Mouse (Mus musculus) ovary, postnatal 36 days (tissue): ENCODE data around the gene Slc22a14.
A peak's percentile ranks its signal among the peaks of the same experiment; 100 is the strongest.

ENCODE experiments used
- DNase-seq: peaks from one replicate; pipeline ENCODE4 v3.0.0; 2022; ENCODE audit warnings: low spot score, mixed read lengths

Gene Slc22a14

DNA sequence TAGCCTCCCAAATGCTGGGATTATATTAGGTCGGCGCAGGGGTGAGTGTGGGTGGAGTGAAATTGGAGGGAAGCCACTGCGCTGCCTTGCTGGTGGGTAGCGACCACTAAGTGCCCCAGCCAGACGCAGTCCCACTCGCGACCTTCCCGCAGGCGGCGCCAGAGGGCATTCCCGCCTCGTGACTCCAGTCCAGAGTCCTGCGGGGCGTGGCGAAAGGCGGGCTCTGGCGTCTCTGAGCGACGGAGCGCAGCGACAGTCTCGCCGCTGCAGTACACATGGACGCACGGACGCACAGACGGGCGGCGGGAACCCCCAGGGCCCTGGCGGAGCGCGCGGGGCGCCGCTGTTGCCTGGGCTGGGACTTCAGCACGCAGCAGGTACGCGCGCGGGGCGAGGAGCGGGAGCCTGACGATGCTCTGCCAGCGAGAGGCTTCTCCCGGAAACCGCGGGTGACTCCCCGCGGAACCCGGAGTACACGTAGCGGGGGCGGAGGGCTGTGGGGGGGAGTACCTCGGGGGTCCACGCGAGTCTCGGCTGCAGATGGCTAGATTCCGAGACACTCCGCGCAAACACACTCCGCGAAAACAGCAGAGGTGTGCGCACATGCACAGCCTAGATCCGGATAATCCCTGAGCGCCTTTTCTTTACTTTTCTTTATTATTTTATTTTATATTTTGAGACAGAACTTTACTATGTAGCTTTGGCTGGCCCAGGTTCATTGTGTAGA lies 7.9 kb downstream of the Slc22a14 start, which contains the start of gene Xylb:
Xylb (plus strand) TSS at position 51 of the 727 bp plus-strand sequence.
- peak; percentile 90 for DNase-seq

DNA sequence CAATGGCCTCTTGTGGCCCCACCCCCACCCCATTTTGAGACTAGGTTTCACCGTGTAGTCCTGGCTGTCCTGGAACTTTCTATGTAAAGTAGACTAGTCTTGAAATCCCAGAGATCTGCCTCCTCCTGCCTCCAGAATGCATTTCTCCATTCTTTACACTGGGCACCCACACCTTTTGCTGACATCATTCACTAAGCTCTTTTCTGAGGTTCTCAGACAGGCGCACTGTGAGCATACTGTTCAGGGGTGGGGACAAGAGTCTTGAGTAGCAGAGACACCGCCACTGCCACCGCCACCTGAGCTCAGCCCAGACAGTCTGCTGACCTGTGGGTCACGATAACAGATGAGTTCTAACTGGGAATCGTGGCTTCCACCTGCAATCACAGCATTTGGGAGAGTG lies 9.4 kb downstream of the Slc22a14 start:
- DNase-seq = no peak

DNA sequence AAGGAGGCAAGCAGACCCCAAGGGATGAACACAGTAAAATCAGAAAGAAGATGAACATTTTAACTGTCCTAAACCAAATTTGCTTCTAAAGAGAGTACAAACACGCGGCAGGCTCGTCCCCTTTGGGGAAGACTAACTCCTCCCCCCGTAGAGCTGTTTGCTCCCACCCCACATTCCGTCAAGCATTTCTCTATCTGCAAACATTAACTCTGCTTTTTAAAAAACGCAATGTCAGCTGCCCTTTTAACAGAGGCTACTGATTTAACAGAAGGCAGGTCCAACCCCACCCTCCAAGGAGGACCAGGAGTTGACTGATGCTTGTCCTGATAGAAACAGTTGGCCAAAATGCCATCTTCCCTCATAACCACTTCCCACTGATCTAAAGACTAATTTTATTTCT lies 11.4 kb downstream of the Slc22a14 start:
- no peak for DNase-seq

DNA sequence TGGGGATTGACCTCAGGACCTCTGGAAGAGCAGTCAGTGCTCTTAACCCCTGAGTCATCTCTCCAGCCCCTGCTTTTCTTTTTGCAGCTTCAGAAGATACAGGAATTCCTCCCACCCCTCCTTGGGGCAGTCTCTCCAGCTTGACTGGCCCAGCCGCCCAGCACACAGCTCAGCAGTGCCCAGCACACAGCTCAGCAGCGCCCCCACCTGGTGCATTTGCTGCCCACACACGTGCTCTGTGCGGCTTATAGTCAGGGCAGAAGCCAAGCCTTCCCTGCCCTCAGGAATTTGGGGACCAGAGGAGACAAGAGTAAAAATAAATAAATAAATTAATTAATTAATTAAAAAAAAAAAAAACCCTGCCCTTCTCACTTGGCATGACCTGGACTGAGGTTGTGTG lies 13.3 kb downstream of the Slc22a14 start:
- peak; percentile 77 for DNase-seq

DNA sequence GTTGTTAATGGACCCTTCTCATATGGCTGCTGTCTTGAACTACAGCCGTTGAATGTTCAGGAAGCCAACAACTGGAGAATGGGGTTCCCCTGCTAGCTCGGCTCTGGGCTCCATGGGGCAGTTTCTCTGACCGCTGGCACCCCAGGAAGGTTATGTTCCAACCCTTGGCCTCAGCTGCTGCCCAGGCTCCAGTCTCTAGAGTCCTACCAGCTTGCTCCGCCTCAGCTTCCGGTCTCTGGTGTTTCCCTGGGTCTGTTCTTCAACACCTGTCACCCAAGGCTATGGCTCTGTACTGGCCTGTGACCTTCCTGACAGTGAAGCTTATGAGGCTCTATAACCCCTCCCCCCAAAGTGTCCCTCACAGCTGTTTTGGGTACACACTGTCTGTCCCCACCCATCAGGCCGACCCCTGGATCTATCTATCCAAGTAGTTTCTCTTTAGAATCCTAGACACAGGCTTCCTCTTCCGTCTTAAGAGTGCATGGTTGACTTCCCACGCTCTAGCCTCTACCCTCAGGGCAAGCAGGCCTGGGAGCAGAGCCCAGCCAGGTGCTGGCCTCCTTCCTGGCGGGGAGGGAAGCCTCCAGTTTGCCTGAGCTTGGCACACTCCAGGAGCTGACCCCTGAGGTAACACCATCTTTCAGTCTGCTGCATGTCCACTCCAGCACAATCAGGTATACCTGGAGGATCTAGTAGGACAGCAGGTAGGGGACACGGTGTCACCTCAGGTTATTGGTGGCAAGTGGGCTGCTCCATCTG lies 14.2 kb downstream of the Slc22a14 start:
- DNase-seq = no peak

DNA sequence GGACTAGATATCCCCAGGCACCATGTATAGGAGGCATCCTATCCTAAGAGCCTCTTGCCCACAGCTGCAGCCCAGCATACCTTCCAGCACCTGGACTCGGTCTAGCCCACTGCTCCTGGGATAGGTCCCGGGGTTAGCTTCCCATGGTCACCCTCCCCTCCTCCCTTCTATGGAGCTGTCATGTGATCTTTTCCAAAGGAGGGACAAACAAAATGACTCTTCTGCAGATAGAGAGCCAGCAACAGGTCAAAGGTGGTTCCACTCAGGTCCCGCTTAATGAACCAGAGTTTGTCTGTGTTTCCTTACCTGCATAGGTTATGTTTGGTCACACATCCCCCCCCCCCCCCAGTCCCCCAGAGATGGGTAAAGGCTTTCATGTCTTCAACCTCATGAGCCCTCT lies 14.8 kb downstream of the Slc22a14 start:
- no peak for DNase-seq

DNA sequence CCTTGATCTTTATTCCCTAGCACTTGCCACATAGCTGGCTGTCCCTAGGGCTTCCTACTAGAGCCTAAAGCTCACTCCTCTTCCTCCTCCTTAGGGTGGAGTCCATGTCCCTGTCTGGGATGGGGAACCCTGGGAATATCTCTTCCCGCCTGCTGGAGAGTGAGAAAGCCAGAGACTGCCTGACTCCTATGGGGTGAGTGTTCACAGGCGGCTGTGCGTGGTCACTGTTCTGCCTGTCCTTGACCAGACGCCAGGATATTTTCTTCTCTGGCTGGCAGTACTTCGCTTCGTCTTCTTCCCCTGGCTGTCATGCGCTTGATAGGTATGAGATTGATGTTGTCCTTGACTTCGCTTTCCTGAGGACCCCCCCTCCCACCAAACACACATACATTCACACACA lies 19.0 kb downstream of the Slc22a14 start:
- DNase-seq = no peak

DNA sequence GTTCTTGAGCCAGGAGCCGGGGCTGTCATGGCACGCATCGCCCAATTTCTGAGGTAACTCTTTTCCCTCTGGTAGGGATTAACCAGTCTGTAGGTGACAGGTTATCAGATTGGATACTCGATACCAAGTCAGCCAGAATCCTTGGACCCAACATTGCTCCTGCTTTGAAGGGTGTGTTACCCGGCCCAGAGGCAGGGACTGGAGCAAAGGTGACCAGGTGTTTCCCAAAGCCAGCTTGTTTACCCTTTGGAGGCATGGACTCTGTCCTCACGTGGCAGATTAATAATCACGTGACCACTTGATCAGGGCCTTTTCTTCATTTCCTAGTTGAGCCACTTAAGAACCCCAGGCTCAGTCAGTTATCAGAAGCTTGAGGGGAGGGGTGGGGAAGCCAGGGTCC lies 22.6 kb downstream of the Slc22a14 start:
- no peak for DNase-seq

DNA sequence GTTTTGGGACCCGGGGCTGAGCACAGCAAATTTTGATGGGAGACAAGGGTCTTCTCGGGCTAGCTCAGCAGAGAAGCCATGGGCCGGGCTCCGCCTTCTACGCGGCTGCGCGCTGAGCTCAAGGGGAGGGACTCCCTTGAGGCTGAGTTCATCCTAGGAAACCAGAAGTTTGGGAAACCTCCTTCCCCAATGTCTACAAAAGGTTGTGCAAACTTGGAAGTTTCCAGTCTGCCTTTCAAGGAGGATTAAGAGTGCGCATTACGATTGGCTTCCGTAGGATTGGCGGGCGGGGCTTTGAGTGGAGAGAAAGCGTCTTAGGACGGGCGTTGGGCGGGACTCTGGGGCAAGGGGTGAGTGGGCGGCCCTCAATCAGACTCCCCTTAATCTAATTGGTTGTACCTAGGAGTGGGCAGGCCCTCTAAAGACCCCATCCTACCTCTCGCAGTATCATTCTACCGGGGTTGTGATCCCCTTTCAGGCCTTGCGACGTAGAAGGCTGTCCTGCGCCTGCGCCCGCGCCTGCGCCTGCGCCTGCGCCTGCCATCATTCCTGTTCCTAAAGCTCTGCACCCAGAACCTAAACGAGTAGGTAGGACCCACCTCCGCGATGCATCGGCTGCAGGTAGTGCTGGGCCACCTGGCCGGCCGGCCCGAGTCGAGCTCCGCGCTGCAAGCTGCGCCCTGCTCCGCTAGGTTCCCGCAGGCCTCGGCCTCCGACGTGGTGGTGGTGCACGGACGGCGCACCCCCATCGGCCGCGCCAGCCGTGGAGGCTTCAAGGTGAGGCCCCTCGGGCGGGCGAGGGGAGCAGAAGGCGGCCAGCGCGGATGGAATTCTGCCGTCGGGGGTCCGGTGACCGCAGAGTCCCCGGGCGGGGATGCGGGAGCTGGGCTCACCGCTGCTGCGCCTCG lies 24.2 kb downstream of the Slc22a14 start, which contains the start of gene Myd88:
Myd88 (minus strand) TSS at position 503 of the 908 bp plus-strand sequence.
- peak; percentile 91 for DNase-seq

DNA sequence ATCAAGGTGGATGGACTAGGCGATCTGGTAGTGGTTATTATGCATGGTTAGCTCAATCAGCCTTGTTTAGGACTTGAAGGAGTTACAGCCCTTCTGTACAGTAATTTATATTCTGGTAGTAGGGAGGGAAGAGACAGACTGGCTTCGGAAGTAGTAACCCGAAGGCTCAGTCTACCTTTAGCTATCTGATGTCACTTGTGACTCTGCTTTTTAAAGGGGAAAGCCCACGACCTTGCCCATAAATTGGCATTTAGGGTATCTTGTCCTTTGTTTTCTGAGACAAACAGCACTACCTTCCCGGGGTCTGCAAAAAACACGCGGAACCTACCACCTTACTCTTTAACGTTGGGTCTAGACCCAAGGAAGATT lies 25.2 kb downstream of the Slc22a14 start:
- no peak for DNase-seq

DNA sequence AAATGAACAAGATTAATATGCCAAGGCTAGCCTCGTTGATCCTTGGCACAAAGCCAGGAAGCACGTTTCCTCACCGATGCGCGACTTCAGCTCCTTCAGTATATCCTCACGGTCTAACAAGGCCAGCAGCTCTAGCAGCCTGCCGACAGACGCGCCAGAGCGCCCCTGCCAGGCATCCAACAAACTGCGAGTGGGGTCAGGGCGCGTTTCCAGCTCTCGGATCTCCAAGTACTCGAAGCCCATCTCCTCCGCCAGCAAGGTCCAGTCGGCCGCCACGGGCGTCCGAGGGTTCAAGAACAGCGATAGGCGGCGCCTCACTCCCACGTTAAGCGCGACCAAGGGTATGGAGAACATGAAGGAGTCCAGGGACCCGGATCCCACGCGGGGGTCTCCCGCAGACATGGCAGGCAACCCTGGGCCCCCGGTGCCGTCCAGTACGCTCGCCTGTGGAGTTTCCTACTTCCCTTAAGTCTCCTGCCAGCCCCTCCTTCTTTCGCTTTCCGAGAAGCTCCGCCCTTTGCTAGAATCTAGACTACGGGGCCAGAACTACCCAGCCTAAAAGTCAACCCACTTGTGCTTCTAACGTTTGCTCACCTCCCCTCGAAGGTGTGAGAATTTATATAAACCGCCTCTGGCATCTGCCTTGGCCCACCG lies 25.7 kb downstream of the Slc22a14 start, which contains the start of gene Acaa1a:
Acaa1a (plus strand) TSS at position 119 of the 654 bp plus-strand sequence.
- DNase-seq = peak; percentile 76

DNA sequence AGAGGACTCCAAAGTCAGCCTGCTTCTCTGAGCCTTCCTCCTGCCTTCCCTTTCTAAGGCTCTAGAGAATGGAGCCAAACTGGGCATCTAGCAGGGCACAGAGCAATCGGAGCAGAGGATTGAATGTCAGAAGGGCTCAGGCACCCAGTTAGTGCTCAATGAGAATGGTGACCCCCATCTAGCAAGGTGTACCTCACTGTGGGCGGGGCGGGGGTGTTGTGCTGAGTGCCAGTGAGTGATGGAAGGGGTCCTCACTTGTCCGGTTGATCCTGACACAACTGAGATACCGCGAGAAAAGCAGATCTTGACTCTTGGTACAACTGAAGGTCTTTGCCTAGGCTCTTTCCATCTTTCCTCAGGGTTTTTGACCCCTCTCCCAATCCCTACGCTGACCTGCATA lies 26.2 kb downstream of the Slc22a14 start:
- no peak for DNase-seq

DNA sequence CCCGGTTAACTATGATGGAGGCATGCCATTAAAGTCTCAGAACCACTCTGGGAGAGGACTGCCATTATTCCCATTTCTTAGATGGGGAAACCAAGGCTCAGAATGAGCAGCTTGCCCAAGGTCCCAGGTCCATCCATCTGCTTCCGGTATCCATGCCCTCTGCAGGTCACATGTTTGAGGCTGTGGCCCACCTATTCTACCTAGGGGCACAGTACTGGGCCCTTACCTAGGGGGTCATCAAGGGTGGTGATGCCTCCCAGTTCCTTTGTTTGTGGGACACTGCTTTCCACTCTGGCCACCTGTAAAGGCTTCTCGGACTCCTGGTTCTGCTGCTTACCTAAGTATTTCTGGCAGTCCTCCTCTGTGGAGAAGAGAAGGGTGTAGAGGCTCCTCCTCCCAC lies 27.0 kb downstream of the Slc22a14 start:
- DNase-seq = no peak

DNA sequence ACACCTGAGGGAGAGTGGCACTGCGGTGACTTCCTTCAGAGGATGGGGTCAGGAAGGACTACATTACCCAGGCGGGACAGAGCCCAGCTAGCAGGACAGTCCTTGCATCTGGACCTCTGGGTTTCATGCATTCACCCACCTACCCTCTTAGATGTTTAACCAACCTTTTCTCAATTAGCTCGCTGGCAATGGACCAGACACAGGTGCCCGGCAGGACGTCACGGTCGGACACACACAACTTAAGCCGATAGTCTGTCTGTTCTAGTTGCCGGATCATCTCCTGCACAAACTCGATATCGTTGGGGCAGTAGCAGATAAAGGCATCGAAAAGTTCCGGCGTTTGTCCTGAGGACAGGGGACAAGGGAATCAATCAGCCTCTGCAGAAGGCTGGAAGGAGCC lies 27.5 kb downstream of the Slc22a14 start:
- no peak for DNase-seq

DNA sequence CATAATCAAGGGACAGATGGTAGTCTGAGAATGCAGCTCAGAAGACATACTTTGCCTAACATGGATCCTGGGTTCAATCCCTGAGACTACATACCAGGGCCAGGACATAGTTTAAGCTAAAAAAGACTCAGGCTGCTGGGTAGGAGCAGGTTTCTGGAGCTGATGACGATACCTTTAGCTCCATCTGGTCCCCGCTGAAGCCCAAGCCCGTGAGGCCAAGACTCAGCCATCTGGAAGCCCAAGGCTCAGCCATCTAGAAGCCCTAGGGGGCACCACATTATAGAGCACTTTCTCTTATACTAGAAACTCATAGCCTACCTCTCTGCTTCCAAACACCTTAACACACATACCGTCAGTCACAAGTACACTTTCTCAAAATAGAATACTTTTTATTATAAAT lies 29.8 kb downstream of the Slc22a14 start:
- no peak for DNase-seq

DNA sequence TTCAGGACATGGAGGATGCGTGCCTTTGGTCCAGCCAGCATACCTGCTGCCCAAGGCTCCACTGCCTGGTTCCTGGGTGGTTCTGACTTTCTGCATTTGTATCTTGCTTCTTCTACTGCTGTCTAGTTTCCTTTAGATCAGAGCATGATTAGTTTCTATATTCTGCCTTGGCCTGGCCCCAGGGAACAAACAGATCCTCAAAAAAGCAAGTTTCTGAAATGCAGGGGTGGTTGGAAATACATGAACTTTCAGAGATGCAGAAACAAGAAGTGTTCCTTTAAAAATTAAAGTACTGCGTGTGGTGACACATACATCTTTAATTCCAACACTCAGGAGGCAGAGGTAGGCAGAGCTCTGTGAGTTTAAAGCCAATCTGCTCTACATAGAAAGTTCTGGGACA lies 30.5 kb downstream of the Slc22a14 start:
- DNase-seq = no peak

DNA sequence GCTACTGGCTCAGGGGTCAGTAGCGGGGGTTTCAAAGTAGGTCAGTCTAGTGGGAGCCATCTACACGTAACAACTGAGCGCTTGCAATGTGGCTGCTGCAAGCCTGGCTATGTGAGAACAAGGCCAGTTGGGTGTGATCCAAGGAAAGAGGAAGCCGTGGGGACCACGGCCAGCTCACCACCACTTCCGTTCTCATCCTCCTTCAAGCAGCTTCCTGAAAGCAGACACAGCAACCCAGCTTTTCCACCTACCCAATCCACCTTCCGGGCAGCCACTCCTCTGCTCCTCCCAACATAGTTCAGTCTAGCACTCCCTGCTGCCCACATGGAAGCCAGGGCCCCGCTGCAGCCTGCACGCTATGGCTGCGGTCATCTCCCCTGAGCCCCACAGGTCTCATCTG lies 31.0 kb downstream of the Slc22a14 start:
- no peak for DNase-seq

DNA sequence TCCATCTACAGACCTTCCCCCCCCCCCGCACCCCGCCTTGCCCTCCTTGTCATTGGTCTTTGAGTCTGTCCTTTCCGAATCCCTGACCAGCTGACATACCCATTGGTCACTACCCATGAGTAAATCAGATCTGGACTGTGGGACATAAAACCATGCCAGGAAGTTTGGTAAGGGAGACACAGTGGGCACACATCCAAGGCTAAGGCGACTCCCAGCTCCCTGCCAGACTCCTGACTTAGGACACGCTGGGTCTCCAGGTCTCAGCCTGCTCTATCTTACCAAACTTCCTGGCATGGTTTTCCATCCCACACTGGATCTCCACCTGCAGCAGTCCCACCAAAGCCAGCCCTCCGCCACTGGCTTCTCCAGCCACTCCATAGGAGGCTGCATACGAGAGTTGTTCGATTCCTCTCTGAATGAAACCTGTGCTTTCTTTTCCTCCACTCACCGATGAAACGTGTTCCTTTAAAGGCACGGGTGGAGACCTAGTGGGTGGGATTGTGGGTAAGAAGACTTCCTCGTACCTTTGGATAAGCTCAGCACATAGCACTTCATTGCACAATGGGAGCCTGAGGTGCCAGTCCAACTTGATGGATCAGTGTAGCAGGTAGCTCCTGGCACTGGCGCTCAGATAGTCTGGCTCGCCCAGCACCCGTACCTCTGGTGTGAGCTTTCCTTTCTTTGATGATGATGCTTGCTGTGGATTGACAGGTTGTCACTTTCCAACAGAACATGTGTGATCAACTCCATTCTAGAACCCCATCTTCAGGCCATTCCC lies 35.0 kb downstream of the Slc22a14 start:
- no peak for DNase-seq

DNA sequence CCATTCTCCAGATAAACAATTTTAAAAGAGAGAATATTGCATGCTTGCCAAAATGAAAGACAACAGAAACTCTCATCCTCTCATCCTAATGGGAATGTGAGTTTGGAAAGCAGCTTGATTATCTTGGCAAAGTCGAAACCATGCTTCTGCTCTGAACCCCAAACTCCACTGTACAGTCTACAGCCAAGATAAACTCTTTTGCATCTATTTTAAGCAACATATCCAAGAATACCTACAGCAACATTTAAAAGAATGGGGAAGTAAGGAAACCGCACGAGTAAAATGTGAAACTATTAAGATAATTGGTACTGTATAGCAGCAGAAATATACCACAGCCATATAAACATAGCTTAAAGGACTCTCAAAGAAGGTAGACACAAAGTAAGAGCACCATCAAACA lies 36.9 kb downstream of the Slc22a14 start:
- no peak for DNase-seq

DNA sequence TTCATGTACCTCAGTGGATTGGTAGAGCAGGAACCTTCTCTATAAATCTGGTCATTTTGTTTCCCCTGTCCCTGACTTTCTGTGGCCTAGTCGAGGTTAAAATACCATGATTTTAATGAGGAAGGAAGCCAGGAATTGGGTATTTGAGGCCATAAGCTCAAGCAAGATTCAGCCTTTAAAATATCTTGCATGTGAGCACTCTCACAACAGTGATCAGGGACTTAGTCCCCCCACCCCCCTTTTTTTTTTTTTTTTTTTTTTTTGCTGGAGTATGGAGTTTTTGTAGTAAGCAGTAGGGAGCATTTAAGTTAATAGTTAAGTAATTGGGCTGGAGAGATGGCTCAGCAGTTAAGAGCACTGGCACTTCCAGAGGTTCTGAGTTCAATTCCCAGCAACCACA lies 41.2 kb downstream of the Slc22a14 start:
- no peak for DNase-seq

DNA sequence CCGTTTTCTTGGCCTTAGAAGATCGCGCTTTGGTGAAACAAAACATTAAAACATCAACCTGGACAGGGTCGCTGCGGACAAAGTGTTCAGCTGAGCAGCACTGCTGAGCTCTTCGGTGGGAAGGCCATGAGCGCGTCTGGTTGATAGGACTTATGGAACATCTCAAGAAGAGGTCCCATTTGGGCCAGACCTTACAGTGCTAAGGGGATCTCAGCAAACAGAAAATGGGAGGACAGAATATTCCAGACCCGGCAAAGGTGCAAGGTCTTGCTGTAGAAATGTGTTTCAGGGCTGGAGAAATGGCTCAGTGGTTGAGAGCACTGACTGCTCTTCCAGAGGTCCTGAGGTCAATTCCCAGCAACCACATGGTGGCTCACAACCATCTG lies 42.1 kb downstream of the Slc22a14 start:
- DNase-seq = no peak
